Comparison of ENCODE assay signal across 26 mouse cellular contexts in the genomic region with DNA sequence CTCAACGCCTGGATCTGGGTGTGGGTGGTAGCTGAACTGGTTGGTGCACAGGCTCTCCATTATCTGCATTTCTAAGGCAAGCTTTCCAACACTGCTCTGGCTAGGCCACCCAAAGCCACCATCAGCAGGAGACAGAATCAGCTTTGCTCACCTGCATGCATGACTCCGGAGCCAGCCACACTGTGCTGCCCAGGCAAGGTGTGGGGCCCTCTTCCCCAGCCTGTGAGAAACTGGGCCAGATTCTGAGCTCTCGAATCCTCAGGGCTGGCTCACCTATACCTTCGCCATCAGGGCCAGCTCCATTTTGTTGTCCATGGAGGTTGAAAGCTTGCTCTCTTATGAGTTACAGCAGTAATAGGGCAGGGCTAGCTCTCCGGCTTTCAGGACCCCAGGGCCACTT.
DNase-seq lines count a peak whose midpoint lies in the region; ATAC-seq lines count a peak whose summit lies in the region.
"Had no signal": no experiment of that assay in that cellular context is flagged by ENCODE, and none has a peak within 500 bp of the region (broad histone marks: within the 10 kb centered on the region; RNA-seq: fewer than 3 reads in every experiment).

No protein-coding gene starts in this region.

- no peak overlapping the region for H3K9ac ChIP-seq in embryonic facial prominence, embryonic 12.5 days
- H3K9ac ChIP-seq in hindbrain, embryonic 11.5 days (ENCODE audit: low read depth, low read length), result no peak overlapping the region
- H3K9ac ChIP-seq in hindbrain, embryonic 13.5 days, result no peak overlapping the region
- no peak overlapping the region for H3K9ac ChIP-seq in midbrain, embryonic 11.5 days (ENCODE audit: low read length)
- no peak overlapping the region for H3K9ac ChIP-seq in midbrain, embryonic 16.5 days (ENCODE audit: low read depth, low read length)
- H3K9ac ChIP-seq: embryonic facial prominence, embryonic 15.5 days; forebrain, embryonic 12.5 days; forebrain, embryonic 15.5 days; heart, embryonic 13.5 days had no signal

- H3K4me3 ChIP-seq in embryonic facial prominence, embryonic 12.5 days, result no peak overlapping the region
- no peak overlapping the region for H3K4me3 ChIP-seq in embryonic facial prominence, embryonic 10.5 days
- no peak overlapping the region for H3K4me3 ChIP-seq in hindbrain, embryonic 11.5 days (ENCODE audit: low read depth, low read length)
- H3K4me3 ChIP-seq in hindbrain, embryonic 13.5 days, result no peak overlapping the region
- no peak overlapping the region for H3K4me3 ChIP-seq in midbrain, embryonic 11.5 days (ENCODE audit: low read depth, low read length)
- no peak overlapping the region for H3K4me3 ChIP-seq in midbrain, embryonic 16.5 days (ENCODE audit: low read depth, low read length)
- H3K4me3 ChIP-seq: embryonic facial prominence, embryonic 15.5 days; forebrain, embryonic 12.5 days; forebrain, embryonic 15.5 days; heart, adult 2 months; heart, embryonic 10.5 days; heart, embryonic 13.5 days had no signal

- no peak overlapping the region for H3K4me2 ChIP-seq in embryonic facial prominence, embryonic 12.5 days (replicated peaks)
- H3K4me2 ChIP-seq in hindbrain, embryonic 11.5 days (replicated peaks; ENCODE audit: low read depth, low read length), result no peak overlapping the region
- H3K4me2 ChIP-seq in hindbrain, embryonic 13.5 days, result no peak overlapping the region
- no peak overlapping the region for H3K4me2 ChIP-seq in midbrain, embryonic 11.5 days
- H3K4me2 ChIP-seq in midbrain, embryonic 16.5 days (ENCODE audit: low read length), result no peak overlapping the region
- H3K4me2 ChIP-seq: embryonic facial prominence, embryonic 15.5 days; forebrain, embryonic 12.5 days; forebrain, embryonic 15.5 days; heart, embryonic 13.5 days had no signal

- H3K27ac ChIP-seq in embryonic facial prominence, embryonic 12.5 days, result no peak overlapping the region
- H3K27ac ChIP-seq in embryonic facial prominence, embryonic 10.5 days (replicated peaks), result no peak overlapping the region; the same call in 1 of the 2 replicates
- 0 out of 2 replicates have a peak overlapping the region, but pooled peaks have one; percentile 47 for H3K27ac ChIP-seq in hindbrain, embryonic 11.5 days (ENCODE audit: low read depth, low read length)
- H3K27ac ChIP-seq in hindbrain, embryonic 13.5 days, result no peak overlapping the region; the same call in 1 of the 2 replicates
- H3K27ac ChIP-seq in midbrain, embryonic 11.5 days (ENCODE audit: low read depth, low read length), result no peak overlapping the region
- H3K27ac ChIP-seq in midbrain, embryonic 16.5 days (ENCODE audit: low read length), result no peak overlapping the region
- H3K27ac ChIP-seq: embryonic facial prominence, embryonic 15.5 days; forebrain, embryonic 12.5 days; forebrain, embryonic 15.5 days; heart, adult 2 months; heart, embryonic 10.5 days; heart, embryonic 13.5 days; hindbrain, postnatal 0 days had no signal

- 68% methylated on average over 5 of the region's 5 CpGs for WGBS in embryonic facial prominence, embryonic 12.5 days
- 63% methylated on average over 5 of the region's 5 CpGs for WGBS in embryonic facial prominence, embryonic 10.5 days
- 66% methylated on average over 5 of the region's 5 CpGs for WGBS in hindbrain, embryonic 11.5 days
- 68% methylated on average over 5 of the region's 5 CpGs for WGBS in hindbrain, embryonic 13.5 days
- 62% methylated on average over 5 of the region's 5 CpGs for WGBS in midbrain, embryonic 11.5 days
- WGBS in midbrain, embryonic 16.5 days, result 56% methylated on average over 5 of the region's 5 CpGs

- H3K4me1 ChIP-seq in embryonic facial prominence, embryonic 12.5 days, result no peaks in the 10 kb centered on the region; the same call in 1 of the 2 replicates
- peaks cover 7% of the 10 kb centered on the region; the same call in 1 of the 2 replicates for H3K4me1 ChIP-seq in embryonic facial prominence, embryonic 10.5 days
- no peaks in the 10 kb centered on the region for H3K4me1 ChIP-seq in hindbrain, embryonic 11.5 days (replicated peaks; ENCODE audit: control insufficient read depth, insufficient read depth, low read length)
- peaks cover 14% of the 10 kb centered on the region for H3K4me1 ChIP-seq in hindbrain, embryonic 13.5 days (replicated peaks)
- peaks cover 9% of the 10 kb centered on the region for H3K4me1 ChIP-seq in midbrain, embryonic 11.5 days (ENCODE audit: control insufficient read depth, insufficient read depth, low read length)
- no peaks in the 10 kb centered on the region for H3K4me1 ChIP-seq in midbrain, embryonic 16.5 days (ENCODE audit: control insufficient read depth, insufficient read depth, low read length)
- H3K4me1 ChIP-seq: embryonic facial prominence, embryonic 15.5 days; heart, embryonic 10.5 days; heart, embryonic 13.5 days had no signal

- H3K36me3 ChIP-seq in embryonic facial prominence, embryonic 12.5 days, result no peaks in the 10 kb centered on the region
- H3K36me3 ChIP-seq in embryonic facial prominence, embryonic 10.5 days (replicated peaks), result no peaks in the 10 kb centered on the region
- H3K36me3 ChIP-seq in hindbrain, embryonic 11.5 days (ENCODE audit: control insufficient read depth, insufficient read depth, low read length), result no peaks in the 10 kb centered on the region
- no peaks in the 10 kb centered on the region for H3K36me3 ChIP-seq in hindbrain, embryonic 13.5 days
- no peaks in the 10 kb centered on the region for H3K36me3 ChIP-seq in midbrain, embryonic 11.5 days (ENCODE audit: control insufficient read depth, insufficient read depth, low read length)
- no peaks in the 10 kb centered on the region for H3K36me3 ChIP-seq in midbrain, embryonic 16.5 days (ENCODE audit: control insufficient read depth, insufficient read depth, low read length)
- H3K36me3 ChIP-seq: embryonic facial prominence, embryonic 15.5 days; forebrain, embryonic 12.5 days; forebrain, embryonic 15.5 days; heart, embryonic 10.5 days; heart, embryonic 13.5 days had no signal

- no peaks in the 10 kb centered on the region for H3K9me3 ChIP-seq in embryonic facial prominence, embryonic 12.5 days
- no peaks in the 10 kb centered on the region for H3K9me3 ChIP-seq in embryonic facial prominence, embryonic 10.5 days
- H3K9me3 ChIP-seq in hindbrain, embryonic 11.5 days (ENCODE audit: control insufficient read depth, low read length), result no peaks in the 10 kb centered on the region
- no peaks in the 10 kb centered on the region for H3K9me3 ChIP-seq in hindbrain, embryonic 13.5 days
- H3K9me3 ChIP-seq in midbrain, embryonic 11.5 days (ENCODE audit: control insufficient read depth, low read length), result no peaks in the 10 kb centered on the region
- H3K9me3 ChIP-seq in midbrain, embryonic 16.5 days (replicated peaks; ENCODE audit: control insufficient read depth, low read length, poor library complexity, severe bottlenecking), result no peaks in the 10 kb centered on the region
- H3K9me3 ChIP-seq: embryonic facial prominence, embryonic 15.5 days; forebrain, embryonic 12.5 days; forebrain, embryonic 15.5 days; heart, embryonic 10.5 days; heart, embryonic 13.5 days had no signal

- H3K27me3 ChIP-seq in embryonic facial prominence, embryonic 12.5 days, result no peaks in the 10 kb centered on the region
- no peaks in the 10 kb centered on the region for H3K27me3 ChIP-seq in embryonic facial prominence, embryonic 10.5 days (replicated peaks; ENCODE audit: low read depth, poor library complexity, severe bottlenecking)
- no peaks in the 10 kb centered on the region for H3K27me3 ChIP-seq in hindbrain, embryonic 11.5 days (ENCODE audit: control insufficient read depth, insufficient read depth, low read length)
- H3K27me3 ChIP-seq in hindbrain, embryonic 13.5 days, result no peaks in the 10 kb centered on the region
- H3K27me3 ChIP-seq in midbrain, embryonic 11.5 days (ENCODE audit: control insufficient read depth, insufficient read depth, low read length), result no peaks in the 10 kb centered on the region
- H3K27me3 ChIP-seq in midbrain, embryonic 16.5 days (ENCODE audit: control insufficient read depth, insufficient read depth, low read depth, low read length), result no peaks in the 10 kb centered on the region
- H3K27me3 ChIP-seq: embryonic facial prominence, embryonic 15.5 days; forebrain, embryonic 12.5 days; forebrain, embryonic 15.5 days; heart, embryonic 13.5 days had no signal

- DNase-seq in embryonic facial prominence, embryonic 10.5 days (ENCODE audit: low spot score), result no peak
- no peak for DNase-seq in hindbrain, embryonic 11.5 days (ENCODE audit: low spot score)
- DNase-seq in midbrain, embryonic 11.5 days (ENCODE audit: low spot score, missing footprints), result peak; percentile 77
- DNase-seq: adrenal gland, adult 8-10 months; adrenal gland, postnatal 25 days; cerebellum, adult 11-12 months; cerebellum, adult 8-10 months; cerebellum, postnatal 36 days; embryo, embryonic 11 days; gastrocnemius, postnatal 10 days; gastrocnemius, postnatal 36 days; heart, adult 2 months; heart, postnatal 14 days; heart, postnatal 4 days had no signal

- ATAC-seq in embryonic facial prominence, embryonic 12.5 days (ENCODE audit: insufficient number of reproducible peaks, insufficient read depth, low FRiP score, low TSS enrichment), result peak; percentile 60; the same call in 1 of the 2 replicates
- ATAC-seq in hindbrain, embryonic 11.5 days (ENCODE audit: low FRiP score), result no peak
- ATAC-seq in hindbrain, embryonic 13.5 days (ENCODE audit: low FRiP score), result no peak
- ATAC-seq in midbrain, embryonic 11.5 days (ENCODE audit: low FRiP score), result peak; percentile 10; the same call in 1 of the 2 replicates
- ATAC-seq in midbrain, embryonic 16.5 days, result no peak
- ATAC-seq: activated CD4-positive, CD25-positive, alpha-beta regulatory T cell, adult 4 months; forebrain, embryonic 15.5 days; hindbrain, postnatal 0 days; inflammation-experienced regulatory T-cells, adult 6 months; intestine, embryonic 16.5 days had no signal

Comparison
In these comparisons a context has a peak if more than half of its experiments do, and no peak if none do; other contexts are left out.
1. ATAC-seq: peak in embryonic facial prominence, embryonic 12.5 days (single experiment) and midbrain, embryonic 11.5 days (single experiment); none in hindbrain, embryonic 11.5 days (single experiment), hindbrain, embryonic 13.5 days (single experiment) and midbrain, embryonic 16.5 days (single experiment).